Mouse (Mus musculus) liver, adult 10 weeks (tissue): ENCODE measurements around the gene Dhdds. TPM values are rescaled to one million over a fixed set of nuclear protein-coding genes. Genes with fewer than 3 reads are reported as not detected.

ENCODE experiments used
- polyA plus RNA-seq: library from polyadenylated mRNA; stranded (reverse); fragments of 350-450 nt; fragmentation: Illumina TruSeq; extraction: RNeasy Lipid Tissue Mini Kit (QIAGEN cat#74804); gene quantifications from one replicate; pipeline ENCODE4 v1.2.3, GENCODE M21; 2014; ENCODE audit warnings: low read depth, low replicate concordance

Dhdds gene
- 10.2 TPM for polyA plus RNA-seq

DNA sequence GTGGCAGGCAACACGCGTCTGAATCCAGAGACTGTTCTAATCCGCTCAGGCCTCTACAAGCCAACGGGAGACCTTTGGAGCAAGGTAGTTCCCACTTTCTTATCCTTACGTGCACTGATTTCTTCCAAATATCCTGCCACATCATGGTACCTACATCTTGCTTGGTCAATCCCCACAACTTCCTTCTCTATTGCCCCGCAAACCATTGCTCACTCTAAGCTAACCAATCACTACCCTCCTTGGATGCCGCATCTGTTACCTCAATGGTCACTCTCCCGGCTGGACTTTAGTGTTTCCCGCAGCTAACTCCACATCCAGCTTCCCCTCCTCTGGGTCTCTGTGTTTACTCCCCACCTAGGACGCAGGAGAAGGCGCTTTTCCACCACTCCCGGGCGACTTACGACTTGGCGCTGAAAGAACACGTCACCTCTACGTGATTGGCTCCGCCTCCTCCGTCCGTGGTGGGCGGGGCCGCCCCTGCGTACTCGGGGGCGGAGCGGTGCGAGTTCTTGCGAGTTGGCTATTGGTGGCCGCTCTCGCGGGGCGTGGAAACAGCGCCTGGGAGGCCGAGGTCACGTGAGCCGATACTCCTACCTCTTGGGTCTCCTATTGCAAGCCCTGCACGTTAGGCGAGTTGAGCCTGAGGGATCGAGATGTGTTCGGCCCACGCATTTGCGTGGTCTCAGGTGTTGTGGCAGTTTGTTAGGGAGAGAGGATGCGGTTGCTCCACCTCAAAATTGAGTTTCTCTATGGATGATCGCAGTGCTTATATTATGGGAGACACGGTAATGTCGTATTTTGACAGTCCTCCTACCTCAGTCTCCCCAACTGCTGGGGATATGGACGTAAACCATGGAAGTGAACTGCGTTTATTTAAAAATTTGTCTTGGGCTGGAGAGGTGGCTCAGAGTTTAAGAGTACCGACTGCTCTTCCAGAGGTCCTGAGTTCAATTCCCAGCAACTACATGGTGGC is at the start of gene Dhdds:
Gene Dhdds (minus strand): TSS at position 453 of the 973 bp plus-strand sequence.

DNA sequence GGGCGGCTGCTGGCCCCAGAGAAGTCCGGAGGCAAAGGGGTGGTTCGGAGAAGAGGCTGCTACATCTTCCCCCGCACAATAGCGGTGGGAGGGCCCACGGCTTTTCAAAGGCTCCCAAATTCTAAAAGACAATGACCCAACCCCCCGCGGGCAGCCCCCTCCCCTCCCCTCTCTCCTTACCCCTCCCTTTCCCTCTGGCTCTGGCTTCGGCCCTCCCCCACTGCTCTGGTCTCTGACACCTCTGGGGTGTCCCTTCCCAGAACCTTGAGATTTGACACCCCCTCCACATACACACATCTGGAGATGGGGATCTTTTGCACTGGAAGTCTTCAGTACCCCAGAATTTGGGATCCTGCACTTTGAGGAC is 18.0 kb upstream of the Dhdds start, which contains the start of gene Lin28a:
Gene Lin28a (minus strand): TSS at position 63 of the 367 bp plus-strand sequence.

GRCm38 (mm10) chr4:133968150-133968921 is 32.4 kb downstream of the Dhdds start, which contains the start of gene Hmgn2:
Gene Hmgn2, minus strand, starts transcription at chr4:133968650.

Other genes with a start within 250 kb of the Dhdds start
- 7.2 TPM for gene Arid1a, start 244.1 kb downstream of the Dhdds start, polyA plus RNA-seq
- gene Rps6ka1, start 113.1 kb downstream of the Dhdds start, polyA plus RNA-seq, result 0.29 TPM
- 74.2 TPM for gene Hmgn2, start 32.3 kb downstream of the Dhdds start, polyA plus RNA-seq
- gene Lin28a, start 17.9 kb upstream of the Dhdds start, polyA plus RNA-seq, result not detected
- not detected for gene Zfp683, start 52.9 kb upstream of the Dhdds start, polyA plus RNA-seq
- gene Crybg2, start 59.9 kb upstream of the Dhdds start, polyA plus RNA-seq, result 0.29 TPM
- gene Cd52, start 94.2 kb upstream of the Dhdds start, polyA plus RNA-seq, result 9.6 TPM
- not detected for gene Ubxn11, start 101.7 kb upstream of the Dhdds start, polyA plus RNA-seq
- gene Sh3bgrl3, start 127.9 kb upstream of the Dhdds start, polyA plus RNA-seq, result 1.2 TPM
- 20.6 TPM for gene Cep85, start 186.2 kb upstream of the Dhdds start, polyA plus RNA-seq
- gene Gm7534, start 202.1 kb upstream of the Dhdds start, polyA plus RNA-seq, result not detected
- not detected for gene Catsper4, start 226.5 kb upstream of the Dhdds start, polyA plus RNA-seq
- not detected for gene Cnksr1, start 237.5 kb upstream of the Dhdds start, polyA plus RNA-seq
- gene E130218I03Rik, start 242.7 kb upstream of the Dhdds start, polyA plus RNA-seq, result not detected
- gene Zfp593, start 244.7 kb upstream of the Dhdds start, polyA plus RNA-seq, result 0.32 TPM
- not detected for gene Gm30191, start 246.0 kb upstream of the Dhdds start, polyA plus RNA-seq